Mouse (Mus musculus): ENCODE data around the gene Card10.

Card10 gene

DNA sequence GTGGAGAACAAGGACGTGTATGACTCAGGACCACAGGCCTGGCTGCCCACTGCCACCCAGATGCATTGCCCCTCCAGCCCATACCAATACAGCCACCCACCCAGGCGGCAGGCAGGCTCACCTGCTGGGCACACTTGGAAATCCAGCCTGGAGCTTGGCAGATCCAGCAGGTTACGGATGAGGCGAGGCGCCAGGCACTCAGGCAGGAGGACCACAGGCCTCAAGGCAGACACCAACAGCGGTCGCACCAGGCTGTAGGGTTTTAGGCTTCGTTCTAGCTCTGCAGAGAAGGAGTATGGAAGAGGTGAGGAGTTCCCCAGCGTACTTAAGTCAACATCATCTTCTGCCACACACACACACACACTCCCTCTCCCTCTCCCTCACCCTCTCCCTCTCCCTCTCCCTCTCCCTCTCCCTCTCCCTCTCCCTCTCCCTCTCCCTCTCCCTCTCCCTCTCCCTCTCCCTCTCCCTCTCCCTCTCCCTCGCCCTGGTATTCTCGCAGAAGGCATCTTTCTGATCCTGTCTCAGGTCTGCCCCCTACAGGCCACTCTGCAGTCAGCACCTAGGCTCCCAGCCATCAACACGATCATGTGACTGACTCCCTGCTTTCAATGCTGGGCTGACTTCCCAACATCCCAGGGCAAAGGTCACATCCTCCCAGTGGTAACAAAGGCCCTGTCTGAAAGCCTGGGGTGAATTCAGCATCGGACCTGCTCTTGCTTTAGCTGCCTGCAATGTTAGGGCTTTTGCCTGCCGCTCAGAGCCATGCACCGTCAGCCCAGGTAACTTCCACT lies 24.6 kb downstream of the Card10 start:
- DNase-seq (ENCODE audit: extremely low spot score, low read depth, low spot score): peak; percentile 73

DNA sequence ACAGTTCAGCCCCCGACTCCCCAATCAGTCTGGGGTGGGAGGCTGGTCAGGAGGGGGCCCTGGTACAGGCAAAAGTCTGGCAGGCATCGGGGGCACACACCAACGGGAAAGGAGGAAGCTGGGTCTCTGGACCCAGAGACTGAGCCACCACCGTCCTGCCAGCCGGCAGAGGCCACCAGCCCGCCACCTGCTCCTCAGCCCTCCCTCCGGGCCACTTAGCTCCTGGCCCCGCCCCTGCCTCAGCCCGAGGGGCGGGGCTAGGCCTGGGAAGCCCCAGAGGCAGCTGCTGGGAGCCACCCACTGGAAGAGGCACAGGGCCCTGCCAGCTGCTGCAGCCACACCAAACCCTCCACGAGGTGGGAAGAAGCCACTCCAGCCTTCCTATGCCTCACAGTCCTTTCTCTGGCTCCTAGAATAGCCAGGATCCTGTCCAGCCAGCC lies 29.5 kb downstream of the Card10 start, which contains the start of gene Mfng:
Gene Mfng, minus strand, starts transcription at position 186 of the 440 bp plus-strand sequence.
- DNase-seq (ENCODE audit: extremely low spot score, low read depth, low spot score): no peak

DNA sequence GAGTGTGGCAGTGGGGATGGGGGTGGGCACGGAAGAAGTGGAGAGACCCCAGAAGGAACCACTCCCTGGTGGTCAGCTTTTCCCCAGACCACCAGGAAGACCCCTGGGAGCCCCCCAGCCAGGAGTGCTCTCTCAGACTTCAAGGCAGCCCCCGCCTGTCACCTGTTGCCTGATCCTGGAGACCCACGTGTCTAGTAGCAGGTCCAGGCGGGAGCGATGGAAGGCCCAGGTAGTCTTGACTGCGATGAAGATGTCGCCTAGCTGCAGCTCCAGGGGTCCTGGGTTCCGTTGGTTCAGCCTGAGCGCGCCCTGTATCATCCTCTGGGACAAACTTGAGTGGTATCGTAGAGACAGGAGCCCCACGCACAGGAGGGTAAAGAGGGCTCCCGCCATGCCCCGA lies 30.0 kb downstream of the Card10 start:
- no peak for DNase-seq (ENCODE audit: extremely low spot score, low read depth, low spot score)

DNA sequence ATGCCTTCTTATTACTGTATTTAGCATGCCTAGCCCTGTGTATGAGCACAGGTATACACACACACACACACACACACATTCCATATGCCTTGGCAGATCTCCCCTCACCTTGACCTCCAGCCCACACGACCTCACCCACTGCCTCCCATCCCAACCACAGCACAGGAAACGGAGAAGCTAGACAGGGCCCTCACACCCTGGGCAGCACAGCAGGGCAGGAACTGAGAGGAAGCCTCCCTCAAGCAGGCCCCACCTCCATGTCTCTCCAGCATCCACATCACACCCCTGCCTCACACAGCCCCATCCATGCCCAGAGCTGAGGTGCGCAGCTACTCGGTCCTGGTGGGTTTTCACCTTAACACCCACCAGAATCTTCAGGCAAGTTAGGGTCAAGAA lies 30.5 kb downstream of the Card10 start:
- DNase-seq (ENCODE audit: extremely low spot score, low read depth, low spot score): no peak

DNA sequence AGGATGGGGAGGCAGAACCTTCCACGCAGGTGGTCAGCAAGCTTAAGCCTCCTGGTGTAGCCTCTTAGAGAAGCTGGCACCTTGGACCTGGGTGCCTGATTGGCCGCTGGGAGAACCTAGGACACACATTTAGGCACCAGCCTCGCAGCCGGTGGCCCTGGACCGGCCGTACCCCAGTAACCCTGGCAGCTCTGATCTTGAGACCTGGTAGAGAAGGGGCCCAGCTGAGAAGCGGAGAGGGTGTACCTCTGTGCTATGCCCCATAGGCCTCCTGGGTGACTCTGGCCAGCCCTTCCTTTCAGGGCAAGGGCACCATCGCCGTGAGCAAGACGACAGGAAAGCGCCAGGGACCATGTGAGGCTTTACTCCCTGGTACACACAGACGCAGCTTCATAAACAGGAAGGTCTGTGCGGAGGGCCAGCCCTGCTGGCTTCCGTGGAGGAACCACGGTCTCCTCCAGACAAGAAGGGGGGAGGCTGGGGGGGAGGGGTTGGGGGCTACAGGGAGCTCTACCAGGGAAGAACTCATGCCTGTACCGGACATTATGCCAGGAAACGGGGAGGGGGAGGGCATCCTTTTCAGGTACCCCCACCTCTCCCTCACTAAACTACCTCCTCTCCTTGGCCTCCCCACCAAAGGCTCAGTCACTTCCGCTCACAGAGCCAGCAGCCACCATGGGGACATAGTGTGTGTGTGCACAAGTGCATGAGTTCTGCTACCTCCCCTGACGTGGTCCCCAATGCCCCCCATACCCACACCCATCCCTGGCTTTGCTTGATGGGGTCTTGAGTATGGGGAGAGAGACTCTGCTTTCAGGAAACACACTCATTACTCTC lies 31.1 kb downstream of the Card10 start:
- no peak for DNase-seq (ENCODE audit: extremely low spot score, low read depth, low spot score)

DNA sequence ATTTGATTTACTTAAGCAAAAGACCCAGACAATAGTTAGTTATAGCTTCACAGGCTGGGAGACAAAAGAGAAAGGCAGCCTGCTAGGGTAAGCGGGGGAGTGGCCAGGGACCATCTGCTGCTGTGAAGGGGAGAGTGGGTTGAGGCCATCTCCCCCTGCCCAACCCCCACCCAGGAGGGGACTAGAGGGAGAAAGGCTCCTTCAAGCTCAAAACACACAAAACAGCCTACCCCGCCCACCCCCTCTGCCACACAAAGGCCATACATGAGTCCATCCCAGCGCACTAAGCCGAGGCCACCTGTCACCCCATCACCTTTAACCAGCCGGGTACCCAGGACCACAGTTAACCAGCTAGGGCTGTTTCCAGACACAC lies 31.9 kb downstream of the Card10 start:
- no peak for DNase-seq (ENCODE audit: extremely low spot score, low read depth, low spot score)

DNA sequence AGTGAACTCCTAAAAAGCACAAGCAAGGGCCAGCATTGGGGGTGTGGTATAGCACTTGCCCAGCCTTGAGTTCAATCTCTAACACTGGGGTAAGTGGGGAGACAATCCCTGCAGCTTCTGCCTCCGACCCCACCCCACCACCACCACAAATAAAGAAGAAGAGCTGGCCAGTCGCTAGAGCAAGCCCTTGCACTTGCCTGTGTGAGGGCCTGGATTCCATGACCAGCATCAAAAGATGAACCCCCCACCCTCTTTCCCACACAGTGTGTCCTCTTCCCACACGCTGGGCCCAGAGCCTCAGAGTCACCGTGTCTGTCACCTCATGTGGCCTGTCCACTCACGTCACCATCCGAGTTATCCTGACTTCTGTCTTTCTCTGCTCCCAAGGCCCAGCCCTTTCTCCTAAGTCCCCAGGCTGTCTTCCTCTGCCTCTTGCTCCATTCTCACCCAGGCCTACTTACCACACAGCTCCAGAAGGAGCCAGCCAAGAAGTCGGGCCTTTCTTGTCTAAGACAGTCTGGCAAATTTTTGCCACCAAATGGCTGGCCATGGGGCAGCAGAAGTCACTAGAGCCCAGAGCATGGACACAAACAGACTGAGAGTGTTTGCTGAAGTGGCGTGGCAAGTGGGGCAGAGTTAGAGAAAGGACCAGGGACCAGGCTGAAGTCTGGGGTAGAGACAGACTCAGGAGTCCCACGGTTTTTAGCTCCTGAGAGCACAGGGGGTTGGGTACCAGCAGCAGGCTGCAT lies 32.4 kb downstream of the Card10 start:
- no peak for DNase-seq (ENCODE audit: extremely low spot score, low read depth, low spot score)

DNA sequence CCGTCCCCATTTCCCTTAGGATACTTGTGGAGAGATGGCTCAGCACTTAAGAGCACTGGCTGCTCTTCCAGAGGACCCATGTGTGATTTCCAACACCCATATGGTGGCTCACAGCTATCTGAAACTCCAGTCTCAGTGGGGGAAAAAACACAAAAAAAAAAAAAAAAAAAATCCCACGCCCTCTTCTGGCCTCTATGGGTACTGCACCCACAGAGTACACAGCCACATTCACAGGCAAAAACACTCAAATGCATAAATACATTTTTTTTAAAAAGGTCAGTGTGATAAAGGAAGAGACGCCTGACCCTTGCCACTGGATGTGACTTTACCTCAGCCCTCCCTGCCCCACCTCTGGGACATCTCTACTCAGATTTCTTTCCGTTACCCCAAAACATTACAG lies 33.8 kb downstream of the Card10 start:
- no peak for DNase-seq (ENCODE audit: extremely low spot score, low read depth, low spot score)

DNA sequence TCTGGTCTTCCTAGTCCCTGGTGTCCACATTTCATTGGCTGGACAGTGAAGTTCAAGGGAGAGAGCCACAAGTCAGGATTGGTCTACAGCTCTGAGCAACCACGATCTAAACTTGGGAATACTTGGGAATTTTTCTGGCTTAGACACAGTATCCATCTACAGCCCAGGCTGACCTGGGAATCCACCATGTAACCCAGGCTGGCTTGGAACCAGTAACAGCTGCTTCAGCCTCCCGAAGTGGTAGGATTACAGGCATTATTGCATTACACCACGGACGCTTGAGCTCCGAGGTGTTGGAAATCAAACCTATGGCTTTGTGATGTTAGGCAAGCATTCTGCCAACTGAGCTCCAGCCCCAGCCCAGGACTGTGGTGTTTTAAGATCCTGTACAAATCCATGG lies 39.1 kb downstream of the Card10 start:
- DNase-seq (ENCODE audit: extremely low spot score, low read depth, low spot score): no peak

DNA sequence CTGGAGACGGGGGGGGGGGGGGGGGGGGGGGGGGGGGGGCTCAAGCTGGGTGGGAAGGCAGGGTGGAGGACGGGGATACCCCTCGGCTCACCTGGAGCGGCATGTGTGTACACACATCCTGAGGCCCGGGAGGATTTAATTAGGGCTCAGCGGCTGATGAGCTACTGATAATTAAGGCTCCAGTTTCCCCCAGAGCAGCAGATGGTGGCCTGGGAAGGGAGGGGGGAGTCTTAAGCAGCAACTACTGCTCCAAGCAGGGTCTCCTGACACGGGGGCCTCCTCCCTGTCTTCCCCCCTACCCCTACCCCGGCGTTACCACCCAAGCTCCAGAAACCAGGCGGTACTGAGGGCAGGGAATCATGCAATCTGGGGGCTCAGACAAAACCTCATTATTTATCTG lies 39.6 kb downstream of the Card10 start:
- no peak for DNase-seq (ENCODE audit: extremely low spot score, low read depth, low spot score)

DNA sequence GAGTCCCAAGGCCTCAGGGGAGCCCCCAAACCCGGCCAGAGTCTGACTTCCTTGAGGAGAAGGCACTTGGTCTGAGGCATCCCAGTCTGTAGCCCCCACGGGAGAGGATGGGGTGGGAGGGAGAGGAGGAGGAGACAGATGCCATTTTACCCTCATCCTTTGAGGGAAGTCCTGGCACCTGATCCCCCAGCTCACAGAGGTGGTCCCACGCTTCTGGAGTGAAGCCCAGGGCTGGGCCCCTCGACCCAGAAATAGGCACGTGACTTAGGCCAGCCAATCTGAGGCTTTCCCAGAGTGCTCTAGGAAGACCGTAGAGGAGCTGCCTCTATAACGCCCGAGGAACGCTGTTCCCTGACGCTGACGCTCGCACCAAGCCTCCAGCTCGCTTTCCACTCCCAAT lies 41.7 kb downstream of the Card10 start:
- no peak for DNase-seq (ENCODE audit: extremely low spot score, low read depth, low spot score)

DNA sequence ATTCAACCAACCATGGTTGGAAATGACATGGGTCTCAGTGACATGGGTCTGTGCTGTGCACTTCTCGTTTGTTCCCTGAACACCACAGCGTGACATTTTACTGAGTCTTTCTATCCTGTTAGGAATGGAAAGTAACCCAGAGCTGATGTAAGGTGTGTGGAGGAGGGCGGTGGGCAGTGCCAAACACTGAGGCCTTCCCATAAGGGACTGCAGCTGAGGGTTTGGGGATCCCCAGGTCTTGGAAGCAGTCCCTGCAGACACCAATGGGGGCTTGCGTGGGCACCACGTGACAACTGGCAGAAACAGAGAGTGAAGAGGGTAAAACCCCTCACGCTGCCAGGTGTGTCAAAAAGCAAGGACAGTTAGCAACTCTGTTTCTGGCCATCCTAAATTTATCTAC lies 44.7 kb downstream of the Card10 start:
- no peak for DNase-seq (ENCODE audit: extremely low spot score, low read depth, low spot score)

DNA sequence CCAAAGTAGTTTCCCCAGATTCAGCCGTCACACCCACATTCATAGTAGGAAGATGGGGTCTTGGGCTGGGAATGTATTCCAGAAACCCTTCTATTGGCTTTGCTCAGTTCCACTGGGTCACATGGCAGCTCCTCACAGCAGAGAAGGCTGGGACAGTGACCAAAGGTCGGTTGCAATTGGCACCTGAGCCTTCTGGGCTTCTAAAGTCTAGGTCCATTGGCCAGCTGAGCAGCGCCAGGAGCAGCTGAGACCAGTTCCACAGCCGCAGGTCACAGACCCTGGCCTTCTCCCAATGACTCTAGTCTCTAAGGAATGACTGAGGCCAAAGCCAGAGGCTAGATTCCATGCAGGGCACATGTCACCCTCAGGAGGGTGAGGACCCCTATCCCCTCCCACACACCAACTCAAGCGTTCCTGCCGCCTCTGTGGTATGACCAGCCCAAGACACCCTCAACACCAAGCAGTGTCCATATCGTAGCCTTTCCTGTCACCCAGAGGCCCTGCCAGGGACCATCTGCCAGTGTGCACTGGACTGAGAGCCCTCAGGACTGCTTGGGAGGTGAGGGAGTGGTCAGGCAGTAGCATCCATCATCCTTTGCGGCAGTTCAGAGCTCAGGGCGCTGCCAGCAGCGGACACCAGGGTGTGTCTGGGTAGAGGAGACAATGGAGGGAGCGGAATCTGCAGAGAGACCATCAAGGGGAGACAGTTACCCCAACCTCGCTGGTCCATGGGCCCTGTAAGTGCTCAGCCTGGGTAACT lies 46.7 kb downstream of the Card10 start:
- DNase-seq (ENCODE audit: extremely low spot score, low read depth, low spot score): no peak

DNA sequence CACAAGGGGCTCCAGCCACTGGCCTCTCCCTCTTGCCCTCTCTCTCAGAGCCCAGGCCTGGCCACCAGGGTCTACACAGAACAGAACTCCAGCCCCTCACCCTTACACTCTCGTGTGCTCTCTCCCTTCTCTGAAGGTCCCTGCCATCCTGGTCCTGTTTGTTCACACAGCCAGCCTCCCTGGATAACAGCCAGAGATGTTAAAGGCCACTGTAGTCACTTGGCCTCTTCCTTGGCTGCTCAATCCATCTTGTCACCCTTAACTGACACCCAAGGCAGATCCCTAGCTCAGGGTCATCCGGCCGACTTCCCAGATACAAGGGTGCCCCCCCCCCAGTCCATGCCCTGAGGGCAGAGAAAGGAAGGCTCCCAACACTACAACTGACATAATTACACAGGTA lies 47.6 kb downstream of the Card10 start:
- DNase-seq (ENCODE audit: extremely low spot score, low read depth, low spot score): no peak

DNA sequence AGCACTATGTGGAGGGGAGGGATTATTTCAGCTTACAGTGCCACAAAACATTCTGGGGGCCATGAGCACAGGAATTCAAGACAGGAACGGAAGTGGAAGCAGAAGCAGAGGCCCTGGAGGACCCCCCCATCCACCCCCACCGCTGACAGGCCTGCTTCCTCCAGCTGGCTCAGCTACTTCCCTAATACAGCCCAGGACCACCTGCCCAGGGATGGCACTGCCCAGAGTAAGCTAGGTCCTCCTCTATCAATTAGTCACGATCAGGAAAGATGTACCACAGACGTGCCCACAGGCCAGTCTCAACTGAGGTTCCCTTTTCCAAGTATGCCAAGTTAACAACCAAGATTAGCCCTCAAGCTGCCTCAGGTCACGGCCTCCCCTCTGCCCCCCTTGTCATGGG lies 48.7 kb downstream of the Card10 start:
- DNase-seq (ENCODE audit: extremely low spot score, low read depth, low spot score): no peak

DNA sequence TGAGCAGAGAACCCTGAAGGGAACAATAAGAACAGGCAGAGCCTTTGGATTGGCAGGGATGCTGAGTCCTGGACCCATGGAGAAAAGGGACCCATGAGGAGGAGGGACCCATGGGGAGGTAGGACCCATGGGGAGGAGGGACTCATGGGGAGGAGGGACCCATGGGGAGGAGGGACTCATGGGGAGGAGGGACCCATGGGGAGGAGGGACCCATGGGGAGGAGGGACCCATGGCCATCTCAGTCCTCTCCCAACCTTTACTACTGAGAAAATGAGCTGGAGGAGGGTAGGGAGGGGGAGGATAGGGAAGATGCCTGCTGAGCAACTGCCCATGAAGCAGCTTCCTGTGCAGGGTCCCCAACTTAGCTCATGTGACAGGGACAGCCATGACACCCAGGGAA lies 49.9 kb downstream of the Card10 start:
- no peak for DNase-seq (ENCODE audit: extremely low spot score, low read depth, low spot score)

DNA sequence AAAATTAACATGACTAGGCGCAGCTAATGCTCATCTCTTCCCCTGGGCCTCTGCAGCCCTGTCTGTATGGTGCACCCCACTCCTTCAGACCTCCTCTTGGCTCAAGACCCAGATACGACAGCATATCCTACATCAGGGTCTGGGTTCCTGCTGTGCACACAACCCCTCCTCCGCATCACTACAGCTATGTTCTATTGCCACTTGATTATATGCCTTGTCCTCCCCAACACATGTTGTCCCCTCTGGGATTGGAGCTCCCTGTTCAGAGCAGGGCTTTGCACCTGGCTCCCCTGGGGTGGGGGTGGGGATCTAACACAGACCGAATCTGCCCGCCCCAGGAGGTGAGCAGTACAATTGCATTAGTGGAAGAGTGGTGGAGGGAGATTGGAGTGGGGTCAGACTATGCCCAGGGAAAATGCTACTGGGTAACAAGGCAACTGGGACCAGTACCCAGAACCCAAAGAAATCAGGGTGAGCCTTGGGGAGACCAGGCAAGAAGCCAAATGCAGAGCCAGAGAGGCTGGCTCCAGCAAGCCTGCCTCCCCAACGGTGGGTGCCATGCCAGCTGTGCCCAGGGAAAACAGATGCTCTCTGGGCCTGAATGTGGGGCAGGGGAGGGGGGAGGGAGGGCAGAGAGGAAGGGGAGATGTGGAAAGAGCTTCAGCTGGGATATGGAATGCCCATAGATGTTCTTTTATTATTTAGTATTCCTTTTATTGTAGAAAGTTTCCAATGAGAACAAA lies 52.1 kb downstream of the Card10 start:
- DNase-seq (ENCODE audit: extremely low spot score, low read depth, low spot score): no peak

DNA sequence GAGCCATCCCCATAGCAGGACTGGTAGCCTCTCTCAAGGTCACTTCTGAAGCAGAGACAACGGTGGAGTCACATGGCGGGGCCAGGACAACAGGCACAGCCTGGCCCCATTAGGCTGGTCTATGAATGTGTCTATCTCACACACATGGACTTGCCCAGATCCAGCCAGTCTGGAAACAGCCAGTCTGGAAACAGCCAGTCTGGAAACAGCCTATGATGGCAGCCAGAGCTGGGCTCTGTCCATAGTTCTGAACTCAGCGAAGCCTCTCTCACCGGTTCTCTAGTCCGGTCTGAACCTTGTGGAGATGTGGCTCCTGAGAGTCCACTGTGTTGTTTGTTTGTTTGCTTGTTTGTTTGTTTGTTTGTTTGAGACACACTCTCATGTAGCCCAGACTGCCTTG lies 53.0 kb downstream of the Card10 start:
- no peak for DNase-seq (ENCODE audit: extremely low spot score, low read depth, low spot score)

DNA sequence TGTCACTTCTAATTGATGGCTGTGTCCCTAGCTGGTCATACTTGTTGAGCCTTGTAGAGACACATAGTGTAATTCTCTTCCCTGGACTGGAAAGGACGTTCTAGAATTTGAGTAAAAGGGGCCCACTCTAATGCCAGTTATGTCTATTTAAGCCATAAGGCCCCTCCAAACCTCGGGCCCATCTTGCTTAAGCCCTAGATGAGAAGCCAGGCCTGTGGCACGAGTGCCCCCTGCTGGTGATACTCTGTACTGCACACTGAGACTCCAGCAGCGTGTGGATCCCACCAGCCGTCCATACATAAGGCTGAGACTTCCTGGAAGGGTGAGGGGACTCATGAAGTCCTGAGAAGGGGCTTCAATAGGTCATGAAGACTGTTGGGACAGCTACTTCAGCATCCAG lies 58.6 kb downstream of the Card10 start:
- no peak for DNase-seq (ENCODE audit: extremely low spot score, low read depth, low spot score)

DNA sequence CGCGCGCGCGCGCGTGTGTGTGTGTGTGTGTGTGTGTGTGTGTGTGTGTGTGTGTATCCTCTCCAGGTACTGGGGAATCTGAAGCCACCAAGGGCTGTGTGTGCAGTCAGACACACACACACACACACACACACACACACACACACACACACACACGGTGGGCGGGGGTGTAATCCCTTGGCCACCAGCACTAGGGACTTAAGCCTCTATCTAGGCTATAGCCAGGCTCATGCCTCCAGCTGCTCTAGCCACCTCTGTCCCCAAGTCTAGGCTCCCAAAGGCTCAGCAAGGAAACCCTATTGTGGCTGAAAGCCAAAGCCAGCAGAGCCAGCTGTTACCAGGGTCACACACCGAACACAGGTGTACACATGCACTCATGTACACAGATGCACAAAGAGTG lies 60.0 kb downstream of the Card10 start:
- no peak for DNase-seq (ENCODE audit: extremely low spot score, low read depth, low spot score)
